Mouse (Mus musculus): ENCODE measurements around the gene Fkbpl. TPM values are rescaled to one million over a fixed set of nuclear protein-coding genes. Genes with fewer than 3 reads are reported as not detected.
A peak's percentile ranks its signal among the peaks of the same experiment; 100 is the strongest.

Gene Fkbpl
- total RNA-seq, 2 experiments from 2014 or later, result 6.0 to 8.2 TPM

DNA sequence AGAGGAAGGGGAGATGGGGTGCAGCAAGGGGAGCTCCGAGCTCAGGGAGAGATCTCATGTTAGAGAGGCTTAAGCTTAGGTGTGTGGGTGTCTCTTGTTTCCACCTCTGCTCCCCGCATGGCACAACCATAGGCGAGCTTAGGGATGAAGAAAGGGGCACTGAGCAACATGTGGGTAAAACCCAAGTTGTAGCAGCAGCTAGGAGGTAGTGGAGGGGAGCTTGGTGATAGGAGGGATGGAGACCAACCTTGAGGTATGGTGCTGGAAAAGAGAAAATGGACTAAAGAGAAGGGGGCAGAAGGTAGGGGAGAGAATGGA lies 15.3 kb downstream of the Fkbpl start:
- intact Hi-C loops (cut with DNase I), result no loop called here
- DNase-seq, result no peak

DNA sequence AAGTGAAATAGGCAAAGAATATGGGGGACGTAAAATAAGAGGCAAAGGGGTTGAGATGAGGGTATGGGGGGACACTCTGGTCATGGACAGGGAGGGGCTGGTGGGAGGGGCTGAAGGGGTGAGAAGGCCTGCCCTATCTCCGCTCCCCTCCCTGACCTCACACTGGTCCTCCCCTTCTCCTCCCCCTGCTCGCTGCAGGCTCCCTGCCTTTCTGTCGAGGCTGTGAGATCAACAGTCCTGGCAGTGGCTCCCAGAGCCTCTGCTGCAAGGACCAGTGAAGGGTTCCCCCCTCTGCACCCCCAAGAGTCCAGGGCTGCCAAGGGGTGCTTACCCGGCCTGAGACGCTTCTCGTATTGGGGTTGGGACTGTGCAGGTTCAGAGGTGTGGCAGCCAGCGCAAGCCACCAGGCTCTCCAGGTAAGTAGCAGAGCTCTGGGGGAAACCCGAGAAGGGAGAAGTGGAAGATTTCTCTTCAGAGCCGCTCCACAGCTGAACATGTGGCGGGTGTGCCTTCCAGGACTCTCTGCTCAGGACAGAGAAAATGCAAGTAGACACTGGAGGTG lies 15.8 kb downstream of the Fkbpl start:
- intact Hi-C loops (cut with DNase I), result no loop called here
- peak in 1 of 2 experiments; percentile 65 for DNase-seq

DNA sequence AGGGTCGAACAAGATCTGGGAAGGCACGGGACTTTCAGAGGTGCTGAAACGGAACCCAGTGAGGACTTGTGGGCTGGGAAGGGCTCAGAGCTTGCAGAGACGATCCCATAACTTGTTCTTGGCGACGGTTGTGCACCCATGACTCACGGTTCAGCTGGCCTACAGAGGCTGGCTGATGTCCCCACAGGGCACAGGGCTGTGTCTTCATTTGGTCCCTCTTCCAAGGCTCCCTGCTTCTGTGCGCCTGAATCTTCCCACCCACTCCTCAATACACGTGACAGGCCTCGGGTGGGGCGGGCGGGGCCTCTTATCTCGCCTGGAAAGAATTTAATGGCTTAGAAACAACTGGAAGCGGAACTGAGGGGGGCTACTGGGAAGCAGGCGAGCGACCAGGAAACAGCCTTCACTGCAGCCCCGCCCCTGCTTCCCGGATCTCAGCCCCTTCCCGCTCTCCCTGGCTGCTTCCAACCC lies 16.6 kb downstream of the Fkbpl start:
- intact Hi-C loops (cut with DNase I), result no loop called here
- DNase-seq, result peak in 1 of 2 experiments; percentile 65

DNA sequence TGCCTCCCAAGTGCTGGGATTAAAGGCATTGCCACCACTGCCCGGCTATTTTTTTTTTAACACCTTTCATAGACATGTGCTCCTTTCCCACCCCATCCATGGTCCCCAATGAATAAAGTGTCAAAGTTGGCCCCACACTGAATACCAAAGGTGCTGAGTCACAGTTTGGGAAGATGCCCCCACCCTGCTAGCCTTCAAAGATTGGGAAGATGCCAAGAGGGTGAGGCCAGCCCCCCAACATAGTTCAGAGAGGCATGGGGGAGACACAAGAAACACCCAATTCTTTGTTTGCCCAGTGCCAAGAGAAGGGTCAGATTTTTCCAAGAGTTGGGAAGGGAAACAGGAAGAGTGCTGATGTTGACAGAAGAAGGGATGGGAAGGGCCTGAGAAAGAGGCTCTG lies 17.9 kb downstream of the Fkbpl start:
- intact Hi-C loops (cut with DNase I), result no loop called here

DNA sequence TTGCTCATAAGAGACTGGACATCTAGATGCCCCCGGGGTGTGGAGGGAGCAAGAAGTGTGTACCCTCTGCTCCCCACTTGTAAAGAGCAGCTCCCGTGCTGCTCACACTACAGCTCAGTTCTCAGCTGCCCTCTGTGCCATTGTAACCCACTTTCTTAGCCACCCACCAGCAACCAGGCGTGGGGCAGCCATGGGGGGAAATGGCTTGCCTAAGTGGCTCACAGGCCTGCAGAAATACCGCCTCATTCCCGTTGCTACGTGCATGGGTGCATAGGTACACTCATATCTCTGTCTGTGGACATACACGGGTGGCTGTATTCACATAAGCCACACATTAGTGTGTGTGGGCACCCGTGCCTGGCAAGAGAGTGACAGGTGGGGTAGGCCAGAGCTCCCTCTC lies 18.4 kb downstream of the Fkbpl start:
- intact Hi-C loops (cut with DNase I), result no loop called here
- DNase-seq, result no peak

More for the DNA sequence above, 17.9 kb downstream of the Fkbpl start:
- DNase-seq, result no peak

DNA sequence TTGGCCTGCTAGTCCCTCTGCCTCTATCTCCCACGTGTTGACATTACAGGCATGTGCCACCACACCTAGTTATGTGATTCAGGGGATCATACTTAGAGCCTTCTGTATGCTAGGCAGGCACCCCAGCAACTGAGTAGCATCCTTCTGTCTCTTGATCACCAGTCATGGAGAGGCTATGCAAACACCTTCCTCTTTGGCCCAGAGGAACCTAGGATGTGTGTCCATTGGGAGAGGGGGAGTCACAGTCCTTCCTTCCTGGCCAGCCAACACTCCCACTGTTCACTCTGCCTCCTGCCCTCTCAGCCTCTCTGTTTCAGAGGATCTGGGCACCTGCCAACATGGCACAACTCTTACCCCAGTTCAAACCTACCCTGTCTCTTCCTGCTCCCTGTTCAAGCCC lies 19.0 kb downstream of the Fkbpl start:
- intact Hi-C loops (cut with DNase I), result no loop called here
- DNase-seq, result no peak

DNA sequence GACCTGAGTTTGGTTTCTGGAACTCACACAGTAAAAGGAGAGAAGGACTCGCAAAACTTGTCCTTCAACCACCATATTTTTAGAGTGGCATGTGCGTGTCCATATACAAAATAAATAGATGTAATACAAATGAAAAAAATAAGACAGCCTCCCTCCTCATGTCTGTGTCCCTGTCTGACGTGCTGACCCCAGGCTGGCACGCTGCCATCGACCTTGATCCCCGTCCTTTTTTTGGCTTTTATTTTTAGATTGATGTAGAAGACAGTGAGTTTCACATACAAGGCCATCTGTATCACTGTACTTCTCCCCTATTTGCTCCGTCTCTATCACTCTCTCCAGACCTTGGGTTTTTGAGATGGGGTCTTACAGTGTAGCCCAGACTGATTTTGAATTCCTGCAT lies 19.9 kb downstream of the Fkbpl start:
- intact Hi-C loops (cut with DNase I), result no loop called here
- DNase-seq, result no peak

DNA sequence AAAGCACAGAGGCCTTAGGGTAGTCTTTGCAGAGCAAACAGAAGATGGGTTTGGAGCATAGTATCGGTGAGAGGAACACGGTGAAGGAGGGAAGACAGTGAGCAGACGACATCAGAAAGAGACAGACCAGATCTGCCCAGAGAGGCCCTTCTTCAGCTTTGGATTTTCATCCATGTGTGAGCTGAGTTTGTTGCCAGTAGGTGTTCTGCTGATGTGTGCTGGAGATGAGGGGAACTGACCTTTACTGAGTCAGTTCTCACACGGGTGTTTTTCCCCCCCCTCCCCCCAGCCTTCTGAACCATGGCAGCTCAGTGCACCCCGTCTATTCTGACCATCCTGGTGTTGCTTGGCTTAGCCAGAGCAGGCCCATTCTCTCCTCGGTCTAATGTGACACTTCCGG lies 25.7 kb downstream of the Fkbpl start, which contains the start of gene Tnxb:
Gene Tnxb (plus strand): TSS at position 301 of the 400 bp plus-strand sequence.
- intact Hi-C loops (cut with DNase I), result no loop called here
- no peak for DNase-seq

DNA sequence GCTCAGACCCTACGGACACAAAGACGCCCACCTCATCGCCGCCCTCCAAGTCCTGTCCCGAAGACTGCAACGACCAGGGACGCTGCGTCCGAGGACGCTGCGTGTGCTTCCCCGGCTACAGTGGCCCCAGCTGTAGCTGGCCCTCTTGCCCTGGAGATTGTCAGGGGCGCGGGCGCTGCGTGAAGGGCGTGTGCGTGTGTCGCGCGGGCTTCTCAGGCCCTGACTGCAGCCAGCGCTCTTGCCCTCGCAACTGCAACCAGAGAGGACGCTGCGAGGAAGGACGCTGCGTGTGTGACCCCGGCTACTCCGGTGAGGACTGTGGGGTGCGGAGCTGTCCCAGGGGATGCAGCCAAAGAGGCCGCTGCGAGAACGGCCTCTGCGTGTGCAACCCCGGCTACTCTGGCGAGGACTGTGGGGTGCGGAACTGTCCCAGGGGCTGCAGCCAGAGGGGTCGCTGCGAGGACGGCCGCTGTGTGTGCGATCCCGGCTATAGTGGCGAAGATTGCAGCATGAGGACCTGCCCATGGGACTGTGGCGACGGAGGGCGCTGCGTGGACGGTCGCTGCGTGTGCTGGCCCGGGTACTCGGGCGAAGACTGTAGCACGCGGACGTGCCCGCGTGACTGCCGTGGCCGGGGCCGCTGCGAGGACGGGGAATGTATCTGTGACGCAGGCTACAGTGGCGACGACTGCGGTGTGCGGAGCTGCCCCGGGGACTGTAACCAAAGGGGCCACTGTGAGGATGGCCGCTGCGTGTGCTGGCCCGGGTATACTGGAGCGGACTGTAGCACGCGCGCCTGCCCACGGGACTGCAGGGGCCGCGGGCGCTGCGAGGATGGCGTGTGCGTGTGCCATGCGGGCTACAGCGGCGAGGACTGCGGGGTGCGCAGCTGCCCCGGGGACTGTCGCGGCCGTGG lies 26.8 kb downstream of the Fkbpl start:
- DNase-seq, result no peak
- intact Hi-C loops (cut with DNase I), result no loop called here

DNA sequence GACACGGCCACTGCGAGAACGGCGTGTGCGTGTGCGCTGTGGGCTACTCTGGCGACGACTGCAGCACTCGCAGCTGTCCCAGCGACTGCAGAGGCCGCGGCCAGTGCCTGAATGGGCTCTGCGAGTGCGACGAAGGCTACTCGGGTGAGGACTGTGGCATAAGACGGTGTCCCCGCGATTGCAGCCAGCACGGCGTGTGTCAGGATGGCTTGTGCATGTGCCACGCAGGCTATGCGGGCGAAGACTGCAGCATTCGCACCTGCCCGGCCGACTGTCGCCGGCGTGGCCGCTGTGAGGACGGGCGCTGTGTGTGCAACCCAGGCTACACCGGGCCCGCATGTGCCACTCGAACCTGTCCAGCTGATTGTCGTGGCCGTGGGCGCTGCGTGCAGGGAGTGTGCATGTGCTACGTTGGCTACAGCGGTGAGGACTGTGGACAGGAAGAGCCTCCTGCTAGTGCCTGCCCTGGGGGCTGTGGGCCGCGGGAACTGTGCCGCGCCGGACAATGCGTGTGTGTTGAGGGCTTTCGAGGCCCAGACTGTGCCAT lies 27.8 kb downstream of the Fkbpl start:
- DNase-seq, result no peak
- intact Hi-C loops (cut with DNase I), result no loop called here

DNA sequence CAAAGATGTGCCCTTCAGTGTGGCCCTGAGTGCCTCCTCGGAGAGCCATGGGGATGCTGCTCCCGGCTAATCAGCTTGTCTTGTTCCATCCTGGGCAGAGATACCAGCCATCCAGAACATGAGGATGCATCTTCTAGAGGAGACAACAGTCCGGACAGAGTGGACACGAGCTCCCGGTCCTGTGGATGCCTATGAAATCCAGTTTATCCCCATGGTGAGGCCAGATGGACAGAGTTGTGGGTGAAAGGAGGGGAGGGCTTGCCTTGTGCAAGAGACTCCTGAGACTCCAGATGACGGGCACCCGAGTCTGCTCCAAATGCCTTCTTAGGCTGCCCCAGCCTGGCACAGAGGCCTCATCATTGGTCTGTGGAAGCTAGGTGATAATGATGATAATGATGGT lies 28.6 kb downstream of the Fkbpl start:
- DNase-seq, result no peak
- intact Hi-C loops (cut with DNase I), result no loop called here

DNA sequence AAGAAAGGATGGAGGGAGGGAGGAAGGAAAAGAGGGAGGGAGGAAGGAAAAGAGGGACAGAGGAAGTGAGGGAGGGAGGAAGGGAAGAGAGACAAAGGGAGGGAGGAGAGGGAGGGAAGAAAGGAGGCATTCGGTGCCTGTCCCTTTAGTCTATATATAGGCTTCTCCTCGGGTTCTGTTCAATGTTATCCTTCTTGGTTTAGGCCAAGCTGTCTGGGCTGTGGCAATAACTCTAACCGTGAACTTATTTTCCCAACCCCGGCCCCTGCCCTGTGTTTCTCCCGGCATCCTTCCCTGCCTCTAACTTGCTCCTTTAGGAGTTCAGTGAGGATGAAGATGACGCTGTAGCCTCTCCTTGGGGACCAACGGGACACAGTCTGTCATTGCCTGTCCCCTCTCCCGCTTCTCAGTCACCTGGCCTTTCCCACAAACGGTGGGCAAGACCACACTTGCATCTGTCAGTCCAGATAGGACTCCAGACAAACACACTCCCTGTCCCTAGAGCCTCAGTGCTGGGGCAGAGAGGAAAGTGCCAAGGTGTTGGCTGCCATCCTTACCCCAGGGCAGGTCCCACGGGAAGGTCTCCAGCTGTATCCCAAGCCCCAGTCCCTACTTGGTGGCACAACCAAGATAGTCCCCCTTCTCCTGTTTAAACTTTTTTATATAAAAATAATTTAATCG lies 30.1 kb downstream of the Fkbpl start:
- intact Hi-C loops (cut with DNase I), result no loop called here
- DNase-seq, result no peak

DNA sequence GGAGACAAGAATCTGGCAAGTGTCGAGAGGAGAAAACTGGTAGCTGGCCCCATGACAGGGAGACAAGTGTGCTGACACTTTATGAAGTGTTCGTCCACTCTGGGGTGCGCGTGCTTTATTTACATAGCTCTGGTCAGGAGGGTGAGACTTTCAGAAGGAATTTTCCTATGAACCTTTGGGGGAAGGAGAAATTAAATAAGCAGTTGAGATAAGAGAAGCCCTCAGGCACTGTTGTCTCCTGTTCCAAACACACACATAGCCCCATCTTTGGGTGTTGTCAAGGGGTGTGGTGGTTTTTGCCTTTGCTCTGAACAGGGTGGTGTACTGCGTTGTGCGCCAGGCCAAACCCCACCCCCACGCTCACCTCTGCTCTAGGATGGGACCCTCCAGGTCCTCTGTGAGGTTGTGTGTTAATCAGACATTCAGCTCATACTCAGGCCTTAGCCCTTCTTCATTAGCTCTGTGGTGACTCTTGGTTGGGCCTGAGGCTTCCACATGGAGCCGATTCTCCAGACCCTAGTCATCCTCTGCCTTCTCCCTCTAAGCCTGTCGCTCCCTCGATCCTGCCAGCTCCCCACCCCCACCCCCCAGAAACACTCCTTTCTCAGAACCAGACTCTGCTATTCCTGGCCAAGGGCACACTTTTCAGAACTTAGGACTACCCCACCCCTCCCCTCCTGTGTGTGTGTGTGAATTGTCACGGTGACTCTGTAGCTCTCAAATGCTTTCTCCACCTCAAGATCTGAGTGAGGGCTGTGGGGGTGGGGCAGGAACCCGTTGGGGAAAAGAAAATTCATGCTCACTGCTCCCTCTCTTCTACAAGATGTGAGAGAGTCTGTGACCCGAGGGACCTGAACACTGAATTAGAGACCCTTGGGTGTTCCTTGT lies 30.9 kb downstream of the Fkbpl start:
- intact Hi-C loops (cut with DNase I), result no loop called here
- DNase-seq, result no peak

DNA sequence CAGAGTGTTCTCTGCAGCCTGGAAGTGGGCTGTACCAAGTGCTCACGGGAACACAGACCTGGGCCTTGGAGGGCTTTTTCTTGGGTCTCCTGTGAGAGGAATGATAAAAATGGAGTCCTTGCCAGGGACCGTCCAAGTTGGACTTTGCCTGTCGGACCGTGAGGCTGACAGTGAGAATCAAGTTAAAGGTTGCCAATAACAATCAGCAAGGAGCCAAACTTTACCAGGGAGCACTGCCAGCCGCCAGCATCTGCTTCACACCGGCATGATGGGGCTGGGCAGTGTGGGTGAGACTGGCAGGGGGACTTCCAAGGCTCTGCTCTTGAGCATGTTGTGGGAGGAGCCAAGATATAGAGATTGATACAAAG lies 31.5 kb downstream of the Fkbpl start:
- intact Hi-C loops (cut with DNase I), result no loop called here
- DNase-seq, result no peak

DNA sequence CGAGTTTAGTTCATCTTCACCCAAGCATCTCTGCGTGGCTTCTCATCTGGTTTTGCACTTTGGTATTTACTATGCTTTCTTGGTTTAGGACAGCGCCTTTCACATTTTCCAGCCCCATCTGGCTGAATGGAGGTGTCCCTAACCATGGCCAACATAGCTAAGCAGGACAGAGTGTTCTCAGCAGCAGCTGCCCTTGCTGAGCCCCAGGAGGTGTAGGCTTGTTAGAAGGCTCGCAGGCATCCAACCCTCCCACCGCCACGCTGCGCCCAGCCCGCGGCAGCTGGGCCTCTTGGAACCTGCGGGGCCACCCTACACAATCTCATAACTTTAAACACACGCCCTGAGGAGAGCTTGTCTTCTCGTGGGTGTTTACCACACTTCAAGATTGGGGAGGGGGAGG lies 32.1 kb downstream of the Fkbpl start:
- no peak for DNase-seq
- intact Hi-C loops (cut with DNase I), result no loop called here

DNA sequence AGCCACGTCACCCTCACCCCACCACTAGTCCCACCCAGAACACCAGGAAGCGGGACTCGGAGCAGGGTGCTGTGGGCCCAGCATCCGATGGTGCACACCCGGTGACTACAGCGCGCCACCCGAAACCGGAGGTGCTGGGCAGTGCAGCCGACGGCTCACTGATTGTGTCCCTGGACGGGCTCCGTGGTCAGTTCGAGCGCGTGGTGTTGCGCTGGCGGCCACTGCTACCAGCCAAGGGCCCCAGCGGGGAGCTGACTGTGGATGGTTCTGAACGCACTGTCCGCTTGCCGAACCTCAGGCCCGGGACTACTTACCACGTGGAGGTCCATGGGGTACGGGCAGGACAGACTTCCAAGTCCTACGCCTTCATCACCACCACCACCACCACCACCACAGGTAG lies 35.6 kb downstream of the Fkbpl start:
- intact Hi-C loops (cut with DNase I), result no loop called here
- DNase-seq, result no peak

DNA sequence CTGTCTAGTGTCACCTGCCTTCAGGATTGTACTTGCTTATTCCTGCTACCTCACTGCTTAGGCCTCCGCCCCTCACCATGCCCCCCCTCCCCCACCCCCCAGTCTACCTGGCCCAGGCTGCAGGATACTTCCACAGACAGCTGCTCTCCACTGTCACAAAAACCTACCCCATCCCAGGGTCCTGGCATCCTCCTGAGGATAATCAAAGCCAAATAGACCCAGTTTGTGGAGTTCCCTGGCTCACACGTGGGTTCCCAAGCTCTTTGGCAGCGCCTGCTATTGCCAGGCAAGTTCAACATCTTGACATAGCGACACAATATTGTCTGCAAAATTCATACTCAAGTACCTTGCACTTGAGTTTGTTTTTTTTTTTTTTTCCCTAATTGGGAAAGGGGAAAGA lies 36.1 kb downstream of the Fkbpl start:
- intact Hi-C loops (cut with DNase I), result no loop called here
- no peak for DNase-seq

DNA sequence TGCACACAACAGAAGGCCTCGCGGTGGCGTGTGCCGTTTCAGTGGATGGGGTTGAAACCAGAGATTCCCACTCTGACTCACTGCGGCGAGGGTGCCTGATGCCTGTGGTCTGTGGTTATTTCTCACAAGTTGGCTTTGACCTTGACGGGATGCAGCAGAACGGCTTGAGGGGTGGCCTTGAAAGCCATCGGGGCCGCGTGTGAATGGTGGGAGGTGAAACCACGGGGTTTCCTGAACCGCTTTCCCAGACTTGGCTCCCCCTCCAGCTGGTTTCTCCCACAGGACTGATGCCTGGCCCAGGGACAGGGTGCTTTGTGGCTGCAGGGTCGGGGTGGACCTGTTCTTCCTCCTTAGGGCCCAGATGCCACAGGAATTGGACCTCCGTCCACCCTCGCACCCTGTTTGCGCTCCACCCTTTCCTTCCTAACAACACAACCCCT lies 36.6 kb downstream of the Fkbpl start:
- intact Hi-C loops (cut with DNase I), result no loop called here
- DNase-seq, result no peak

DNA sequence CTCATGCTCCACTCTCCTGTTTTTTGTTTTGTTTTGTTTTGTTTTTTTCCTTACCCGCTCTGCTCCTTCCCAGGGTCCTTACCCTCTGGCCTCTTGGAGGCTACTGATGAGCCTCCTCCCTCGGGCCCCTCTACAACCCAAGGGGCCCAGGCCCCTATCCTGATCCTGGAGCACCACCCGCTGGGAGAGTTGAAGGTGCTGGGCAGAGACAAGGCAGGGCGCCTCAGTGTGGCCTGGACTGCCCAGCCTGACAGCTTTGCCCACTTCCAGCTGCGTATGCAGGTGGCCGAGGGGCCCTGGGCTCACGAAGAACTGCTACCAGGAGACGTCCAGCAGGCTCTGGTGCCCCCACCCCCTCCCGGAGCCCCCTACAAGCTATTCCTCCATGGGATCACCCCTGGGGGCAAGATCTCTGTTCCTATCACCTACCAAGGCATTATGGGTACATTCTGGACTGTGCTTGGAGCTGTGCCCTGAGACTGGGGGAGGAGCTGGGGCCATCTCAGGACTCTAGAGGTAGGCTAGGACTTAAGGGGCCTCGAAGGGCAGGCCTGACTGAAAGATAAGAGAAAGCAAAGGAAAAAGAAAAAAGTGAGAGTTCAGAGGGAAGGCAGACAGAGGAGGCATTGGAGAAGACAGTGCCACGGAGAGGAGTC lies 37.4 kb downstream of the Fkbpl start:
- intact Hi-C loops (cut with DNase I), result no loop called here
- DNase-seq, result no peak

DNA sequence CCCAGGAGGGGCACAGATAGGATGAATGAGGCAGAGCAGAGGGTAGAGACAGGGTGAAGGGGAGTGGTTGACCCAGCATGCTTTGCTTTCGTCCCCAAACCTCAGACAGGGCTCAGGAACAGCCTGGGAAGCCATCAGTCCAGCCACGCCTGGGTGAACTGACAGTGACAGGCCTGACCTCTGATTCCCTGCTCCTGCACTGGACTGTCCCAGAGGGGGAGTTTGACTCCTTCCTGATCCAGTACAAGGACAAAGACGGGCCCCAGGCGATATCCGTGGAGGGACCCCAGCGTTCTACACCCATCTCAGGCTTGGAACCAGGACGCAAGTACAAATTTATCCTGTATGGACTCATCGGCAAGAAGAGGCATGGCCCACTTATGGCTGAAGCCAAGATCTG lies 38.6 kb downstream of the Fkbpl start:
- DNase-seq, result no peak

More for the DNA sequence above, 38.6 kb downstream of the Fkbpl start:
- intact Hi-C loops (cut with DNase I), result no loop called here
